Mouse (Mus musculus) small intestine, adult 2 months (tissue): ENCODE results near the gene Cers2. TPM values are rescaled to one million over a fixed set of nuclear protein-coding genes. Genes with fewer than 3 reads are reported as not detected.

Experiments
- H3K27ac ChIP-seq: fragments of 200-500 bp; 2 replicates; pipeline ENCODE4 v1.5.1; 2012; ENCODE audit warnings: low read depth, low read length, control low read depth, inconsistent platforms; ENCODE audit not compliant: insufficient read depth
- H3K27me3 ChIP-seq: fragments of 200-500 bp; 2 replicates; pipeline ENCODE4 v1.6.1; 2012; ENCODE audit warnings: mild to moderate bottlenecking, moderate library complexity, low read length, inconsistent platforms; ENCODE audit not compliant: control insufficient read depth, insufficient read depth
- H3K36me3 ChIP-seq: fragments of 200-500 bp; 2 replicates; pipeline ENCODE4 v1.6.1; 2012; ENCODE audit warnings: mild to moderate bottlenecking, low read length, control low read depth, inconsistent platforms; ENCODE audit not compliant: control insufficient read depth, insufficient read depth
- H3K4me1 ChIP-seq: fragments of 200-500 bp; 2 replicates; pipeline ENCODE4 v1.6.1; 2012; ENCODE audit warnings: low read length, inconsistent platforms, mixed read lengths; ENCODE audit not compliant: control insufficient read depth, insufficient read depth, insufficient read length
- H3K4me3 ChIP-seq: fragments of 200-500 bp; 2 replicates; pipeline ENCODE4 v1.5.1; 2012; ENCODE audit warnings: low read depth, mild to moderate bottlenecking, control low read depth, inconsistent platforms, low read length, moderate library complexity
- CTCF ChIP-seq: fragments of 200-500 bp; IDR thresholded peaks from 2 replicates; pipeline ENCODE4 v1.5.1; 2012; ENCODE audit warnings: low read depth, mild to moderate bottlenecking, control low read depth, inconsistent platforms, low read length, moderate library complexity, mixed read lengths; ENCODE audit not compliant: insufficient replicate concordance, insufficient read length; ENCODE audit errors: extremely low read depth
- POLR2A ChIP-seq: fragments of 200-500 bp; IDR thresholded peaks from 2 replicates; pipeline ENCODE4 v1.6.1; 2012; ENCODE audit warnings: low read depth, mild to moderate bottlenecking, control low read depth, inconsistent platforms, low read length, moderate library complexity
- WGBS: fragments of 180-500 bp; shearing (Covaris S2); methylation state at CpG from one replicate; pipeline ENCODE4 v1.1.7; 2018; 5-methylcytosine and 5-hydroxymethylcytosine counted together
- polyA plus RNA-seq: library from polyadenylated mRNA; depleted of rRNA; stranded (reverse); fragments of >200 nt; gene quantifications from 2 replicates; pipeline ENCODE4 v1.2.3, GENCODE M21; 2012

Cers2 gene
- polyA plus RNA-seq, 1 experiment = 84.0 TPM

- Histone ChIP-seq H3K36me3 (no peaks in the 10 kb centered on the region), H3K27me3 (no peaks in the 10 kb centered on the region), H3K4me3 (no peak overlapping the region), H3K4me1 (peaks cover 3% of the 10 kb centered on the region; the same call in 1 of the 2 replicates), H3K27ac (no peak overlapping the region)
- 71% methylated on average over 6 of the region's 6 CpGs for WGBS
- TF ChIP-seq POLR2A = no peak
- TF ChIP-seq CTCF = no peak
These were observed 39.4 kb upstream of the Cers2 start for GRCm38 (mm10) chr3:95275161-95275560.

- peaks cover 3% of the 10 kb centered on the region; the same call in 1 of the 2 replicates for H3K4me1 ChIP-seq
- TF ChIP-seq POLR2A (no peak), CTCF (no peak)
- H3K27me3 ChIP-seq = no peaks in the 10 kb centered on the region
- 64% methylated on average over 5 of the region's 5 CpGs for WGBS
- H3K36me3 ChIP-seq = no peaks in the 10 kb centered on the region
- H3K4me3 ChIP-seq = no peak overlapping the region
- peak overlapping the region; percentile 4; the same call in 1 of the 2 replicates for H3K27ac ChIP-seq
These were observed 38.1 kb upstream of the Cers2 start for GRCm38 (mm10) chr3:95276428-95276934.

GRCm38 (mm10) chr3:95277149-95277551, 37.4 kb upstream of the Cers2 start:
- no peak overlapping the region for H3K4me3 ChIP-seq
- H3K36me3 ChIP-seq = no peaks in the 10 kb centered on the region
- peak overlapping the region; percentile 61 for H3K27ac ChIP-seq
- TF ChIP-seq POLR2A = no peak
- WGBS = 79% methylated on average over 1 of the region's 1 CpGs
- H3K27me3 ChIP-seq = no peaks in the 10 kb centered on the region
- H3K4me1 ChIP-seq = peaks cover 3% of the 10 kb centered on the region; the same call in 1 of the 2 replicates

GRCm38 (mm10) chr3:95280747-95281146, 33.8 kb upstream of the Cers2 start:
- 7% methylated on average over 8 of the region's 8 CpGs for WGBS
- peak overlapping the region; percentile 77 for H3K4me3 ChIP-seq

GRCm38 (mm10) chr3:95281216-95282126, 33.1 kb upstream of the Cers2 start, which contains the start of the genes Mindy1 and Prune1:
Mindy1 (plus strand) TSS chr3:95281345.
Prune1 (minus strand) TSS chr3:95282076.
- H3K36me3 ChIP-seq = no peaks in the 10 kb centered on the region; the same call in 1 of the 2 replicates
- no peak for TF ChIP-seq POLR2A
- TF ChIP-seq CTCF = no peak
- peak within 1 kb of the TSS; percentile 88 for H3K27ac ChIP-seq
- H3K27me3 ChIP-seq = no peaks in the 10 kb centered on the region
- WGBS = under 1% methylated on average over 53 of the region's 53 CpGs
- peaks cover 6% of the 10 kb centered on the region; the same call in 1 of the 2 replicates for H3K4me1 ChIP-seq
- peak within 1 kb of the TSS; percentile 85 for H3K4me3 ChIP-seq

More at GRCm38 (mm10) chr3:95280747-95281146, 33.8 kb upstream of the Cers2 start:
- Histone ChIP-seq H3K36me3 (no peaks in the 10 kb centered on the region), H3K4me1 (peaks cover 6% of the 10 kb centered on the region; the same call in 1 of the 2 replicates), H3K27ac (peak overlapping the region; percentile 76), H3K27me3 (no peaks in the 10 kb centered on the region)
- no peak for TF ChIP-seq CTCF
- no peak for TF ChIP-seq POLR2A

GRCm38 (mm10) chr3:95282381-95282864, 32.2 kb upstream of the Cers2 start:
- peak overlapping the region; percentile 85 for H3K4me3 ChIP-seq
- no peaks in the 10 kb centered on the region for H3K27me3 ChIP-seq
- TF ChIP-seq CTCF (no peak), POLR2A (no peak)
- H3K4me1 ChIP-seq = peaks cover 4% of the 10 kb centered on the region; the same call in 1 of the 2 replicates
- H3K36me3 ChIP-seq = peaks cover 1% of the 10 kb centered on the region; the same call in 1 of the 2 replicates
- peak overlapping the region; percentile 88 for H3K27ac ChIP-seq
- 1% methylated on average over 11 of the region's 11 CpGs for WGBS

- Histone ChIP-seq H3K4me3 (peak overlapping the region; percentile 85), H3K36me3 (peaks cover 7% of the 10 kb centered on the region), H3K27me3 (no peaks in the 10 kb centered on the region), H3K4me1 (peaks cover 3% of the 10 kb centered on the region; the same call in 1 of the 2 replicates), H3K27ac (peak overlapping the region; percentile 88)
- TF ChIP-seq CTCF (no peak), POLR2A (peak; percentile 70)
- under 1% methylated on average over 51 of the region's 51 CpGs for WGBS
These were observed 31.6 kb upstream of the Cers2 start for GRCm38 (mm10) chr3:95282865-95283588.
